Mouse (Mus musculus): ENCODE measurements around the gene Xlr4c. TPM values are rescaled to one million over a fixed set of nuclear protein-coding genes. Genes with fewer than 3 reads are reported as not detected.

Gene Xlr4c
- polyA plus RNA-seq, 1 experiment from 2014 or later: 0.14 TPM

Other genes starting within 250 kb of the Xlr4c start
- not detected in 2 replicates for gene Pnma5, start 206.0 kb downstream of the Xlr4c start, polyA plus RNA-seq (2015; fragmentation: Nextera tagmentation; extraction: Ambion mirVana)
- 2.1 and 2.4 TPM in 2 replicates for gene Pnma3, start 178.3 kb downstream of the Xlr4c start, polyA plus RNA-seq (2015; fragmentation: Nextera tagmentation; extraction: Ambion mirVana)
- gene Xlr4a, start 160.7 kb downstream of the Xlr4c start, polyA plus RNA-seq (2015; fragmentation: Nextera tagmentation; extraction: Ambion mirVana): 0.23 and 1.1 TPM in 2 replicates
- 2.2 and 2.7 TPM in 2 replicates for gene Xlr3a, start 146.0 kb downstream of the Xlr4c start, polyA plus RNA-seq (2015; fragmentation: Nextera tagmentation; extraction: Ambion mirVana)
- 0.59 and 0.92 TPM in 2 replicates for gene Gm14685, start 126.1 kb downstream of the Xlr4c start, polyA plus RNA-seq (2015; fragmentation: Nextera tagmentation; extraction: Ambion mirVana)
- gene Xlr5b, start 94.3 kb downstream of the Xlr4c start, polyA plus RNA-seq (2015; fragmentation: Nextera tagmentation; extraction: Ambion mirVana): not detected in 2 replicates
- gene DXBay18, start 93.7 kb downstream of the Xlr4c start, polyA plus RNA-seq (2015; fragmentation: Nextera tagmentation; extraction: Ambion mirVana): 0.22 and 0.70 TPM in 2 replicates
- not detected in 2 replicates for gene Spin2d, start 66.1 kb downstream of the Xlr4c start, polyA plus RNA-seq (2015; fragmentation: Nextera tagmentation; extraction: Ambion mirVana)
- 12.6 and 16.1 TPM in 2 replicates for gene Xlr3b, start 50.9 kb downstream of the Xlr4c start, polyA plus RNA-seq (2015; fragmentation: Nextera tagmentation; extraction: Ambion mirVana)
- gene Xlr4b, start 28.8 kb downstream of the Xlr4c start, polyA plus RNA-seq (2015; fragmentation: Nextera tagmentation; extraction: Ambion mirVana): 0.34 and 0.50 TPM in 2 replicates
- 25.6 and 28.0 TPM in 2 replicates for gene F8a, start 14.8 kb downstream of the Xlr4c start, polyA plus RNA-seq (2015; fragmentation: Nextera tagmentation; extraction: Ambion mirVana)
- gene Xlr3c, start 22.3 kb upstream of the Xlr4c start, polyA plus RNA-seq (2015; fragmentation: Nextera tagmentation; extraction: Ambion mirVana): not detected in 2 replicates
- not detected in 2 replicates for gene Xlr5a, start 49.8 kb upstream of the Xlr4c start, polyA plus RNA-seq (2015; fragmentation: Nextera tagmentation; extraction: Ambion mirVana)
- gene Xlr5c, start 49.8 kb upstream of the Xlr4c start, polyA plus RNA-seq (2015; fragmentation: Nextera tagmentation; extraction: Ambion mirVana): not detected in 2 replicates
- gene Gm45015, start 93.7 kb upstream of the Xlr4c start, polyA plus RNA-seq (2015; fragmentation: Nextera tagmentation; extraction: Ambion mirVana): not detected in 2 replicates
- 11.6 and 12.0 TPM in 2 replicates for gene Zfp275, start 99.5 kb upstream of the Xlr4c start, polyA plus RNA-seq (2015; fragmentation: Nextera tagmentation; extraction: Ambion mirVana)
- not detected in 2 replicates for gene Gm18336, start 155.6 kb upstream of the Xlr4c start, polyA plus RNA-seq (2015; fragmentation: Nextera tagmentation; extraction: Ambion mirVana)
- 0.62 and 0.72 TPM in 2 replicates for gene Zfp92, start 168.0 kb upstream of the Xlr4c start, polyA plus RNA-seq (2015; fragmentation: Nextera tagmentation; extraction: Ambion mirVana)
- not detected in 2 replicates for gene Trex2, start 192.2 kb upstream of the Xlr4c start, polyA plus RNA-seq (2015; fragmentation: Nextera tagmentation; extraction: Ambion mirVana)
- gene Haus7, start 215.9 kb upstream of the Xlr4c start, polyA plus RNA-seq (2015; fragmentation: Nextera tagmentation; extraction: Ambion mirVana): 58.0 and 61.1 TPM in 2 replicates
- gene Bgn, start 240.5 kb upstream of the Xlr4c start, polyA plus RNA-seq (2015; fragmentation: Nextera tagmentation; extraction: Ambion mirVana): 12.8 and 13.4 TPM in 2 replicates

Data from forebrain, embryonic 15.5 days (tissue).